Mouse (Mus musculus) cerebellum, adult 2 months (tissue): ENCODE measurements around the gene Gm21985.

Source experiments
- CTCF ChIP-seq: fragments of 200-500 bp; IDR thresholded peaks from 2 replicates; pipeline ENCODE4 v1.5.1; 2011; ENCODE audit warnings: low read depth, mild to moderate bottlenecking, control low read depth, low read length, moderate library complexity, borderline replicate concordance; ENCODE audit not compliant: insufficient read depth
- POLR2A ChIP-seq: fragments of 200-500 bp; IDR thresholded peaks from 2 replicates; pipeline ENCODE4 v1.6.1; 2011; ENCODE audit warnings: low read length, control low read depth, borderline replicate concordance; ENCODE audit not compliant: insufficient read depth

GRCm38 (mm10) chr2:112267547-112268269 is 1.6 kb downstream of the Gm21985 start:
- TF ChIP-seq CTCF (no peak), POLR2A (no peak)
